Mouse (Mus musculus) cerebellum, adult 2 months (tissue): Measurements from ENCODE around the gene Rpl10-ps3. TPM values are rescaled to one million over a fixed set of nuclear protein-coding genes. Genes with fewer than 3 reads are reported as not detected.
A peak's percentile ranks its signal among the peaks of the same experiment; 100 is the strongest.

Experiments used
- DNase-seq, 2 experiments: peaks; one replicate each; pipeline ENCODE4 v3.0.0; 2021
- H3K27ac ChIP-seq: fragments of 200-500 bp; 2 replicates; pipeline ENCODE4 v1.5.1; 2012; ENCODE audit warnings: low read length, control low read depth, inconsistent platforms; ENCODE audit not compliant: insufficient read depth
- H3K27me3 ChIP-seq: fragments of 200-500 bp; 2 replicates; pipeline ENCODE4 v1.6.1; 2012; ENCODE audit warnings: inconsistent platforms, mild to moderate bottlenecking, low read length, moderate library complexity; ENCODE audit not compliant: control insufficient read depth, insufficient read depth
- H3K4me1 ChIP-seq: fragments of 200-500 bp; 2 replicates; pipeline ENCODE4 v1.6.1; 2011; ENCODE audit warnings: low read length; ENCODE audit not compliant: control insufficient read depth, insufficient read depth
- H3K4me3 ChIP-seq: fragments of 200-500 bp; replicated peaks from 2 replicates; pipeline ENCODE3; 2011; ENCODE audit warnings: mild to moderate bottlenecking, low read depth, low read length, control low read depth; ENCODE audit not compliant: insufficient read depth
- CTCF ChIP-seq: fragments of 200-500 bp; IDR thresholded peaks from 2 replicates; pipeline ENCODE4 v1.5.1; 2011; ENCODE audit warnings: low read depth, mild to moderate bottlenecking, control low read depth, low read length, moderate library complexity, borderline replicate concordance; ENCODE audit not compliant: insufficient read depth
- POLR2A ChIP-seq: fragments of 200-500 bp; IDR thresholded peaks from 2 replicates; pipeline ENCODE4 v1.6.1; 2011; ENCODE audit warnings: low read length, control low read depth, borderline replicate concordance; ENCODE audit not compliant: insufficient read depth
- WGBS: fragments of 180-500 bp; shearing (Covaris S2); methylation state at CpG from one replicate; pipeline ENCODE4 v1.1.7; 2018; 5-methylcytosine and 5-hydroxymethylcytosine counted together
- polyA plus RNA-seq: library from polyadenylated mRNA; depleted of rRNA; stranded (reverse); fragments of >200 nt; gene quantifications from 2 replicates; pipeline ENCODE4 v1.2.3, GENCODE M21; 2012; rRNA removed

The Rpl10-ps3 gene
- polyA plus RNA-seq, 1 experiment: 45.7 TPM

DNA sequence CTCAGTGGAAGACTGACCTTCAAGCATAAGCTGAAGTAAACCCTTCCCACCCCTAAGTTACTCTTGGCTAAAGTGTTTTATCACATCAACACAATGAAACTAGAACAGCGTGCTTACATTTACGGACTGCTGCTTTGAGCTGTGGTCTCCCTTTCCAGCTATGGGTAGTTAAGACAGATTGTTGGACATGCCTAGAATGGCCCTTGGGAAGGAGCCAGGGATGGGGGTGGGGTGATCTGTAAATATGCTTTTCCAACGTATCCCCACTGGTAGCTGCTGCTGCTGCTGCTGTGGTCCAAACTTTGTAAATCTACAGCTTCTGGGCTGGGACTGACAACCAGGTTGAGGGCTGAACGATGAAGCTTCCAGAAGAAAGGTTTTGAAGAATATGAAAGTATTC lies 40.8 kb downstream of the Rpl10-ps3 start:
- no peaks in the 10 kb centered on the region for H3K27me3 ChIP-seq
- no peak overlapping the region for H3K4me3 ChIP-seq
- no peak overlapping the region for H3K27ac ChIP-seq
- WGBS: 37% methylated on average over 4 of the region's 4 CpGs
- H3K4me1 ChIP-seq: no peaks in the 10 kb centered on the region
- TF ChIP-seq CTCF: no peak
- no peak for TF ChIP-seq POLR2A
- DNase-seq: no peak

DNA sequence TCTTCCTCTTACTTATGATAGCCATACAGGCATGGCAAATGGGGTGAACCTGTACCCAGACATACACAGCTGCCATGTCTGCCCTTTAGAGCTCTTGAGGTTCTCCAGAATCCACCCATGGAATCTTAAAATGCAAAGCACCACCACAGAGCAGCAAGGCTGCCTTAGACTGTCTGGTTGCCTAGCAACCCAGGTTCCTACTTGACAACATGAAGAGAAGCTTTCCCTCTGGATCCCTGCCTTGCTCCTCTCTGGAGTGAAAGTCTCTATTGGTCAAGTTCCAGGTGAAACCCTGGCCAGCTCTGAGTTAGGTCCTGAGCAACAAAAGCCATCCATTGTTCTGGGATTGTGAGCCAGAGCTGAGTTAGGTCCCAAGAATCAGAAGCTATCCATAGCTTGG lies 43.0 kb downstream of the Rpl10-ps3 start:
- no peaks in the 10 kb centered on the region for H3K4me1 ChIP-seq
- no peaks in the 10 kb centered on the region for H3K27me3 ChIP-seq
- no peak for TF ChIP-seq CTCF
- TF ChIP-seq POLR2A: no peak
- peak in 1 of 2 experiments; percentile 14 for DNase-seq
- no peak overlapping the region for H3K27ac ChIP-seq
- H3K4me3 ChIP-seq: no peak overlapping the region

DNA sequence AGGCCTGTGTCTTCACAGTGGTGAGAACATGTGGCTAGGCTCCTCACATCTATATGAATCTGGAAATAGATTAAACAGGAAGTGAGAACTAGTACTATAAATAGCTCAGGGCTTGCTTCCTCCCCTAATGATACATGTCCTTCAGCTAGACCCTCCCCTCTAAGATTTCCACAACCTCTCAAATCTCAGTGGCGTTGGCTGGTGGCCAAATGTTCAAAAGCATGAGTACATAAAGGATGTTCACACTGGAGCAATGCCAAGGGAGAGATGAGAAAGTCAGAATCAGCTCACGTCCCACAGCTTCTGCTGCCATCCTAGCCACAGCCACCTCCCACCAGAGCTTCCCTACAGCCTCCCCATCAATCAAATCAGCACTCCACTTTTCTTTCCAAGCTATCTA lies 46.4 kb downstream of the Rpl10-ps3 start:
- Histone ChIP-seq H3K27ac (no peak overlapping the region), H3K4me3 (no peak overlapping the region), H3K4me1 (no peaks in the 10 kb centered on the region), H3K27me3 (no peaks in the 10 kb centered on the region)
- DNase-seq: no peak
- 32% methylated on average over 2 of the region's 2 CpGs for WGBS
- TF ChIP-seq CTCF (no peak), POLR2A (no peak)

Other genes starting within 250 kb of the Rpl10-ps3 start
- gene Plet1, start 149.6 kb upstream of the Rpl10-ps3 start, polyA plus RNA-seq: 0.11 and 0.23 TPM in 2 replicates
- 51.2 and 57.0 TPM in 2 replicates for gene Pts, start 183.8 kb upstream of the Rpl10-ps3 start, polyA plus RNA-seq
- gene Il18, start 209.9 kb upstream of the Rpl10-ps3 start, polyA plus RNA-seq: 30.5 and 32.9 TPM in 2 replicates
- gene Bco2, start 210.2 kb upstream of the Rpl10-ps3 start, polyA plus RNA-seq: 1.1 and 1.4 TPM in 2 replicates
- gene Tex12, start 216.4 kb upstream of the Rpl10-ps3 start, polyA plus RNA-seq: not detected in 2 replicates